Mouse (Mus musculus) hindbrain, postnatal 0 days (tissue): Measurements from ENCODE around the gene Prkag2. TPM values are rescaled to one million over a fixed set of nuclear protein-coding genes. Genes with fewer than 3 reads are reported as not detected.

ENCODE experiments used
- ATAC-seq: fragments of 200-750 bp; cut with Nextera tagmentation; 2 replicates; pipeline ENCODE4 v1.8.0; 2017; ENCODE audit warnings: mild to moderate bottlenecking, moderate TSS enrichment, moderate library complexity
- DNase-seq: peaks from one replicate; pipeline ENCODE4 v3.0.0-alpha.2; 2015; ENCODE audit warnings: low spot score
- H3K27ac ChIP-seq: fragments of 300-500 bp; sonication (generic); 2 replicates; pipeline ENCODE4 v1.5.1; 2014; ENCODE audit warnings: mild to moderate bottlenecking
- H3K27me3 ChIP-seq: fragments of 300-500 bp; sonication (generic); 2 replicates; pipeline ENCODE4 v1.6.1; 2014; ENCODE audit warnings: low read length, mixed read lengths; ENCODE audit not compliant: insufficient read depth
- H3K36me3 ChIP-seq: fragments of 300-500 bp; sonication (generic); 2 replicates; pipeline ENCODE4 v1.6.1; 2014; ENCODE audit warnings: low read length, mixed read lengths; ENCODE audit not compliant: insufficient read depth
- H3K4me1 ChIP-seq: fragments of 300-500 bp; sonication (generic); 2 replicates; pipeline ENCODE4 v1.6.1; 2014; ENCODE audit warnings: antibody characterized with exemption, low read length, mixed read lengths; ENCODE audit not compliant: insufficient read depth
- H3K4me2 ChIP-seq: fragments of 300-500 bp; sonication (generic); 2 replicates; pipeline ENCODE4 v1.6.1; 2014; ENCODE audit warnings: low read depth, mild to moderate bottlenecking, low read length, moderate library complexity, mixed read lengths
- H3K4me3 ChIP-seq: fragments of 300-500 bp; sonication (generic); 2 replicates; pipeline ENCODE4 v1.5.1; 2014; ENCODE audit warnings: low read length
- H3K9ac ChIP-seq: fragments of 300-500 bp; sonication (generic); replicated peaks from 2 replicates; pipeline ENCODE4 v1.6.1; 2014; ENCODE audit warnings: mild to moderate bottlenecking, low read length, moderate library complexity, mixed read lengths
- H3K9me3 ChIP-seq: fragments of 300-500 bp; sonication (generic); 2 replicates; pipeline ENCODE4 v1.6.1; 2016; ENCODE audit warnings: low read length, mixed read lengths
- CTCF ChIP-seq: IDR thresholded peaks from 2 replicates; pipeline ENCODE4 v1.5.1; 2016; ENCODE audit warnings: antibody characterized with exemption, control low read depth, low read depth
- WGBS: fragments of 180-500 bp; shearing (Covaris S2); extraction: QIAGEN DNeasy Blood & Tissue Kit; methylation state at CpG from one replicate; pipeline ENCODE4 v1.1.7; 2014; 5-methylcytosine and 5-hydroxymethylcytosine counted together
- polyA plus RNA-seq: library from polyadenylated mRNA; unstranded; fragments of >200 nt; fragmentation: Nextera tagmentation; extraction: Ambion mirVana; gene quantifications from 2 replicates; pipeline ENCODE4 v1.2.1, GENCODE M21; 2015
- total RNA-seq: library from RNA; depleted of rRNA; stranded (reverse); fragments of >200 nt; gene quantifications from 2 replicates; pipeline ENCODE4 v1.2.3, GENCODE M21; 2014

The Prkag2 gene
- total and polyA plus RNA-seq, 2 experiments from 2014 or later: 38.3 to 86.4 TPM

DNA sequence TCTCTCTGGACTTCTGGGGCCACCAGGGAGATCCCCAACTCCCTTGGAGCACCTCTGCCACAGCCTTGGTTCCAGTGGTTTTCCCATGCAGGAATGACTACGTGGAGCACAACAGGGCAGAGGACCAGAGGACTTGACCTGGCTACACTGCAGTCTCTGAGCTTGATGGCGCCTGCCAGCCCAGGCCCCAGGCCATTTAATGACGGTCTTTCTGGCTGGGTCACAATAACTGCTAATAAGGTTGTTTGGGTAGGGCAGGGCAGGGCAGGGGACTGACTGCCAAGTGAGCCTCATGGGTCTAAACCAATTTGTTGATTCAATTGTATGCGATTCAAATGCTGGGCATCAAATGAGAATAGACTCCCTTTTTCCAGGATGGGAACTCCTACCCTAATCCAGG, 72.8 kb downstream of the Prkag2 start:
- no peak overlapping the region for H3K4me2 ChIP-seq

GRCm38 (mm10) chr5:25025309-25026019, 75.0 kb downstream of the Prkag2 start:
- no peaks in the 10 kb centered on the region for H3K4me1 ChIP-seq
- H3K9me3 ChIP-seq: no peaks in the 10 kb centered on the region
- no peak overlapping the region for H3K27ac ChIP-seq
- no peaks in the 10 kb centered on the region for H3K36me3 ChIP-seq
- H3K4me2 ChIP-seq: no peak overlapping the region
- no peak overlapping the region for H3K9ac ChIP-seq
- no peaks in the 10 kb centered on the region for H3K27me3 ChIP-seq
- ATAC-seq (no peak), DNase-seq (no peak)
- WGBS: 73% methylated on average over 12 of the region's 12 CpGs
- H3K4me3 ChIP-seq: no peak overlapping the region
- TF ChIP-seq CTCF: no peak; the same call in 1 of the 2 replicates

More for the DNA sequence above, 72.8 kb downstream of the Prkag2 start:
- H3K27me3 ChIP-seq: no peaks in the 10 kb centered on the region
- H3K9me3 ChIP-seq: no peaks in the 10 kb centered on the region
- no peak overlapping the region for H3K9ac ChIP-seq
- no peaks in the 10 kb centered on the region for H3K36me3 ChIP-seq
- ATAC-seq: no peak
- no peak overlapping the region for H3K27ac ChIP-seq
- no peaks in the 10 kb centered on the region for H3K4me1 ChIP-seq
- 53% methylated on average over 4 of the region's 4 CpGs for WGBS
- DNase-seq: no peak
- H3K4me3 ChIP-seq: no peak overlapping the region
- no peak for TF ChIP-seq CTCF

DNA sequence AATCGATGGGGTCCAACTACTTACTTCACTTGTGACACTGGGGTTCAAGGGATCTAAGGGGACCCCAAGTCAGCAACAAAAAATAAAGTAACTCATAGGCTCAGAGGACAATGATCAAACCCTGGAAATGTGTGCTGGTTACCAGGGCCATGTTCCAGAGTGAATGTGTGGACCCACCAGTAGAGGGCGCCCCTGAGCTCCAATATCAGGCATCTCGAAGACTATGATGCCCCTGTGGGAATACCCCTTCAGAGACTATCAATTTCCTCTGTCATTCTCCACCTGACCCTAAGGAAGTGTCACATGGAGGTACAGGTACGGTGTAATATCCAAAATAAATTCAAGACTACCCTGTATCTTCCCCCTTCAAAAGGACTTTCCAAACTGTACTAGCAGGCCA, 77.5 kb downstream of the Prkag2 start:
- H3K4me1 ChIP-seq: no peaks in the 10 kb centered on the region
- H3K27me3 ChIP-seq: no peaks in the 10 kb centered on the region
- no peak overlapping the region for H3K4me2 ChIP-seq
- H3K9ac ChIP-seq: no peak overlapping the region
- ATAC-seq (no peak), DNase-seq (peak; percentile 51)
- peak; percentile 67 for TF ChIP-seq CTCF
- no peaks in the 10 kb centered on the region for H3K9me3 ChIP-seq
- no peaks in the 10 kb centered on the region for H3K36me3 ChIP-seq
- H3K27ac ChIP-seq: no peak overlapping the region
- 44% methylated on average over 4 of the region's 4 CpGs for WGBS
- H3K4me3 ChIP-seq: no peak overlapping the region

GRCm38 (mm10) chr5:25019221-25019620, 81.2 kb downstream of the Prkag2 start:
- no peak for ATAC-seq
- 86% methylated on average over 6 of the region's 6 CpGs for WGBS
- no peak for TF ChIP-seq CTCF

DNA sequence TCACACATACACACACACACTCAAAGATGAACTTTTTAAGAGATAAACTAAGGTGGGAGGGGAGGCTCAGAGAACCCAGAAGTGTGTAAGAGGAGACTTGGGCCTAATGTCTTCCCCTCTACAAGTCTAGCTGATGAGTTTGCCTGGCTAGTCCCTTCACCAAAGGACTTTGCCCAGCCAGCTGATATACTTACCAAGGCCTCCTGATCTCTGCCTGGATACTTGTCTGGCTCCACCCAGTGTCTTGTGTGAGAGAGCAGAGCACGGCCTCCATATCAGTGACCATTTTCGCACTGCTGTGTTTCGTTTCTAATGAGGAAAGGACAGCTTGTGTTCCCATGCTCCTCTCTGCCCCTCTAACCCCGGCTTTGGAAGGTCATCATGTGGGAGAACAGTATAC, 88.3 kb downstream of the Prkag2 start:
- Histone ChIP-seq H3K9me3 (no peaks in the 10 kb centered on the region), H3K4me2 (no peak overlapping the region), H3K4me3 (no peak overlapping the region), H3K4me1 (0 out of 2 replicates have a peak, but pooled peaks cover 6% of the 10 kb centered on the region), H3K9ac (no peak overlapping the region), H3K27me3 (no peaks in the 10 kb centered on the region), H3K27ac (no peak overlapping the region), H3K36me3 (no peaks in the 10 kb centered on the region)
- ATAC-seq: no peak
- no peak for DNase-seq
- WGBS: 88% methylated on average over 4 of the region's 4 CpGs
- no peak for TF ChIP-seq CTCF

More at GRCm38 (mm10) chr5:25019221-25019620, 81.2 kb downstream of the Prkag2 start:
- H3K27ac ChIP-seq: no peak overlapping the region
- DNase-seq: no peak
- H3K9me3 ChIP-seq: no peaks in the 10 kb centered on the region
- no peaks in the 10 kb centered on the region for H3K27me3 ChIP-seq
- H3K36me3 ChIP-seq: no peaks in the 10 kb centered on the region
- no peaks in the 10 kb centered on the region for H3K4me1 ChIP-seq
- no peak overlapping the region for H3K4me3 ChIP-seq
- no peak overlapping the region for H3K4me2 ChIP-seq
- H3K9ac ChIP-seq: no peak overlapping the region

GRCm38 (mm10) chr5:25011019-25011485, 89.4 kb downstream of the Prkag2 start:
- peak; percentile 97 for TF ChIP-seq CTCF
- ATAC-seq (peak; percentile 44), DNase-seq (peak; percentile 92)
- H3K9me3 ChIP-seq: no peaks in the 10 kb centered on the region
- H3K4me3 ChIP-seq: no peak overlapping the region
- H3K9ac ChIP-seq: peak overlapping the region; percentile 1; the same call in 1 of the 2 replicates
- WGBS: 12% methylated on average over 8 of the region's 8 CpGs
- no peaks in the 10 kb centered on the region for H3K27me3 ChIP-seq
- no peaks in the 10 kb centered on the region for H3K36me3 ChIP-seq
- peak overlapping the region; percentile 32 for H3K4me2 ChIP-seq
- H3K27ac ChIP-seq: no peak overlapping the region
- 0 out of 2 replicates have a peak, but pooled peaks cover 6% of the 10 kb centered on the region for H3K4me1 ChIP-seq

DNA sequence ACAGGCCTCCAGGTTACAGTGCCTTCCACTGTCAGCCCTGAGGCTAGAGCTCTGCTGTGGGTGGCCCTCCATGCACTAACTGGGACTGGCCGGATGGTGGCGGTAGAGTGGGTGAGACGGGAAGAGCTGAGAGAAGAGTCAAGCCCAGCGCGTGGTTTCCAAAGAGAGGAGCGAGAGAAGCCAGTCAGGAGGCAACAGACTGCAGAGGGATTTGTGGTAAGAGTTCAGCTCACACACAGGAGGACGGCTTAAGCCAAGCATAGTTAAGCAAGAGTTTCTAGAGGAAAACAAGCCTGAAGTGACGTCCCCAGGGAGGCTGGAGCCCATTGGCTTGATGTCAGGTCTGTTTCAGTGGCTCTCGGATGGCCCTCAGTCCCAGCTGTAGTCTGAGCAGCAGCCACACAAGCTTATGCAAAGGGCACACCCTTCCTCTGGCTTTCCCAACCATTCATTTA, 90.0 kb downstream of the Prkag2 start:
- Histone ChIP-seq H3K4me1 (0 out of 2 replicates have a peak, but pooled peaks cover 6% of the 10 kb centered on the region), H3K27me3 (no peaks in the 10 kb centered on the region), H3K9ac (peak overlapping the region; percentile 1; the same call in 1 of the 2 replicates), H3K4me3 (no peak overlapping the region), H3K36me3 (no peaks in the 10 kb centered on the region), H3K27ac (no peak overlapping the region), H3K9me3 (no peaks in the 10 kb centered on the region), H3K4me2 (peak overlapping the region; percentile 32)
- WGBS: 0% methylated on average over 9 of the region's 9 CpGs
- TF ChIP-seq CTCF: peak; percentile 96
- DNase-seq (peak; percentile 91), ATAC-seq (peak; percentile 85)
